Mouse (Mus musculus) stomach, postnatal 0 days (tissue): Measurements from ENCODE around the gene Pcare.

Experiments
- CTCF ChIP-seq: IDR thresholded peaks from 2 replicates; pipeline ENCODE4 v1.5.1; 2016; ENCODE audit warnings: antibody characterized with exemption, low read depth, mild to moderate bottlenecking, moderate library complexity
- EP300 ChIP-seq: optimal IDR thresholded peaks from 2 replicates; pipeline ENCODE3; 2016; ENCODE audit warnings: antibody characterized with exemption

DNA sequence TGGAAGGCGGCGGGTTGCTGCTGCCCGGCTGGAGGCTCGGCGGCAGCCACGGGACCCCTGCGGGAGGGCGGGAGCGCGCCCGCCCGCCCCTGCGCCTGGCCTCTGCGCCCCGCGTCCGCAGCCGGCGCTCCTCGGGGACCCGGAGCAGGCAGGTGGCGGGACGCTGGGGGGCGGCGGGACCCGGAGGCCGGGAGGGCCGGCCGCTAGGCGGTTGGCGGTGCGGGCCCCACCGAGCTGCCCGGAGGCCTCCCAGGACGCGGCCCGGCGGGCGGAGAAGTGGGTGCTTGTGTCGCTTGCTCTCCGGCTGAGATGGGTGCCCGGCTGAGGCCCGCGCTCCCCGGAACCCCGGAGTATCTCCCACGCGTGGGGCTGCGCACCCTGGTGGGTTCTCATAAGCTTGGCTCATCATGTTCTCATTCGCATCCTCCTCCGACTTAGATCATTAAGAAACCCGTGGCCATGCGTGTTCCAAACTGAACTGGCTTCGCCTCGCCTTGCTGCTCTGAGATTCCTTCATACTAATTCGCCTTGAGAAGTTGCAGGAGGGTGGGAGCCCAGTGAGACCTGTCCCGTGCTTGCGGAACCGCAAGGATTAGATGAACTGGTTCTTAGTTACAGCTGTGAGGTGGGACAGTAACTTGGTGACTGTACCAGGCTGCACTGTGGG, 30.1 kb upstream of the Pcare start:
- TF ChIP-seq CTCF: no peak
- TF ChIP-seq EP300: no peak
